Mouse (Mus musculus) small intestine, adult 2 months (tissue): ENCODE results near the gene Plcg1.

ENCODE experiments used
- CTCF ChIP-seq: fragments of 200-500 bp; IDR thresholded peaks from 2 replicates; pipeline ENCODE4 v1.5.1; 2012; ENCODE audit warnings: low read depth, mild to moderate bottlenecking, control low read depth, inconsistent platforms, low read length, moderate library complexity, mixed read lengths; ENCODE audit not compliant: insufficient replicate concordance, insufficient read length; ENCODE audit errors: extremely low read depth
- POLR2A ChIP-seq: fragments of 200-500 bp; IDR thresholded peaks from 2 replicates; pipeline ENCODE4 v1.6.1; 2012; ENCODE audit warnings: low read depth, mild to moderate bottlenecking, control low read depth, inconsistent platforms, low read length, moderate library complexity

- TF ChIP-seq POLR2A (no peak), CTCF (no peak)
These were observed 11.1 kb downstream of the Plcg1 start for GRCm38 (mm10) chr2:160742161-160742609.
